Mouse (Mus musculus): Measurements from ENCODE around the gene Nup107. TPM values are rescaled to one million over a fixed set of nuclear protein-coding genes. Genes with fewer than 3 reads are reported as not detected.

The Nup107 gene
- total and polyA plus RNA-seq, 2 experiments from 2014 or later = 12.5 to 19.0 TPM

- no peak for ATAC-seq
- WGBS = 83% methylated on average over 5 of the region's 5 CpGs
Measured at GRCm38 (mm10) chr10:117728574-117728973, 63.9 kb downstream of the Nup107 start.

DNA sequence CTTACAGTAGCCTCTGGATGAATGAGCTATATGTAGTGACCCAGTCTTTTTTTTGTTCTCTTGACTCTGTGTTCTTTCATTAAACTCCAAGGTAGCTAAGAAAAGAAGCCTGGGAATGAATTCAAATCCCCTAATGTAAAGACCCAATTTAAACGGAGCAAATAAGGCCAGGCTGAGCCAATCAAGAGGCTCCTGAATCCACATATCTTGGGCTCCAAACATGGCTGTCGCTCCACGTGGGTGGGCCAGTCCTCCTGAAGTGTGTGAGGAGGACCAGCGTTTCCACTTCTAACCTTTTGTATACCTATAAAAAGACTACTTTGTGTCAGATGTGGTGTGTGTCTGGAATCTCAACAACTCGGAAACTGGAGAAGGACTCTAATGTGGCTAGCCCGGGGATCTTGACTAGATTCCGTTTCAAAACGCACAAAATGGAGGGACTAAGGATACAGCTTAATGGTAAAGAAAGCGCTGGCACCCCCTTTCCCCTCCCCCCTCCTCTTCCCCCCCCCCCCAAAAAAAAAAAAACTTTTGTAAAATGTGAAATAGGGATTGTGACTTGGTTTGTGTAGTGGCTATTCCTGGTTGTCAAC is 64.9 kb downstream of the Nup107 start:
- Histone ChIP-seq H3K9ac (replicated peaks; ENCODE audit: low read length) (no peak overlapping the region), H3K27me3 (ENCODE audit: insufficient read depth, low read length) (no peaks in the 10 kb centered on the region), H3K9me3 (ENCODE audit: low read length) (no peaks in the 10 kb centered on the region), H3K4me3 (ENCODE audit: low read length) (no peak overlapping the region), H3K36me3 (ENCODE audit: insufficient read depth, low read length) (no peaks in the 10 kb centered on the region), H3K4me2 (ENCODE audit: low read depth, low read length) (no peak overlapping the region), H3K4me1 (ENCODE audit: insufficient read depth, low read length) (no peaks in the 10 kb centered on the region), H3K27ac (no peak overlapping the region)
- no peak for ATAC-seq
- no peak for TF ChIP-seq CTCF (IDR thresholded peaks at IDR 0.05; ENCODE audit: low read depth)
- WGBS = 84% methylated on average over 9 of the region's 9 CpGs
- DNase-seq (ENCODE audit: low spot score) = no peak

More at GRCm38 (mm10) chr10:117728574-117728973, 63.9 kb downstream of the Nup107 start:
- no peaks in the 10 kb centered on the region for H3K4me1 ChIP-seq (ENCODE audit: insufficient read depth, low read length)
- no peak overlapping the region for H3K27ac ChIP-seq
- no peak overlapping the region for H3K4me2 ChIP-seq (ENCODE audit: low read depth, low read length)
- no peaks in the 10 kb centered on the region for H3K27me3 ChIP-seq (ENCODE audit: insufficient read depth, low read length)
- no peak for DNase-seq (ENCODE audit: low spot score)
- H3K9me3 ChIP-seq (ENCODE audit: low read length) = no peaks in the 10 kb centered on the region
- no peak overlapping the region for H3K4me3 ChIP-seq (ENCODE audit: low read length)
- H3K9ac ChIP-seq (replicated peaks; ENCODE audit: low read length) = no peak overlapping the region
- no peaks in the 10 kb centered on the region for H3K36me3 ChIP-seq (ENCODE audit: insufficient read depth, low read length)
- TF ChIP-seq CTCF (IDR thresholded peaks at IDR 0.05; ENCODE audit: low read depth) = no peak

DNA sequence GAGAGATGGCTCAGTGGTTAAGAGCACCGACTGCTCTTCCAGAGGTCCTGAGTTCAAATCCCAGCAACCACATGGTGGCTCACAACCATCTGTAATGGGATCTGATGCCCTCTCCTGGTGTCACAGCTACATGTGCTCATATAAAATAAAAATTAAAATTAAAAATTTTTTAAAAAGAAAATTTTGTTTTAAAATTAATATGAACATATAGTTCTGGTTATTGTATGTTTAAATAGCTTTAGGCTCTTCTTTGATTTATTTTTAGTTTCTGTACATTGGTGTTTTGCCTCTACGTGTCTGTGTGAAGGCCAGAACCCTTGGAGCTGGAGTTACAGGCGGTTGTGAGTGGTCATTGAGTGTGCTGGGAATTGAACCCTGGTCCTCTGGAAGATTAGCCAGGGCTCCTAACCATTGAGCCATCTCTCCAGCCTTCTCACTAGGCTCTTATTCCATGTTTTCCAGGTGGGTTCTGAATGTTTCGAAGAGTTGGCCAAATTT is 65.6 kb downstream of the Nup107 start:
- Histone ChIP-seq H3K36me3 (ENCODE audit: insufficient read depth, low read length) (no peaks in the 10 kb centered on the region), H3K9ac (replicated peaks; ENCODE audit: low read length) (no peak overlapping the region), H3K4me3 (ENCODE audit: low read length) (no peak overlapping the region), H3K4me2 (ENCODE audit: low read depth, low read length) (no peak overlapping the region), H3K9me3 (ENCODE audit: low read length) (no peaks in the 10 kb centered on the region), H3K27ac (no peak overlapping the region), H3K27me3 (ENCODE audit: insufficient read depth, low read length) (no peaks in the 10 kb centered on the region), H3K4me1 (ENCODE audit: insufficient read depth, low read length) (no peaks in the 10 kb centered on the region)
- no peak for TF ChIP-seq CTCF (IDR thresholded peaks at IDR 0.05; ENCODE audit: low read depth)
- ATAC-seq (no peak), DNase-seq (ENCODE audit: low spot score) (no peak)
- WGBS = 95% methylated on average over 4 of the region's 4 CpGs

GRCm38 (mm10) chr10:117726350-117726749 is 66.2 kb downstream of the Nup107 start:
- Histone ChIP-seq H3K4me3 (ENCODE audit: low read length) (no peak overlapping the region), H3K4me1 (ENCODE audit: insufficient read depth, low read length) (no peaks in the 10 kb centered on the region), H3K27ac (no peak overlapping the region), H3K36me3 (ENCODE audit: insufficient read depth, low read length) (no peaks in the 10 kb centered on the region), H3K4me2 (ENCODE audit: low read depth, low read length) (no peak overlapping the region), H3K9ac (replicated peaks; ENCODE audit: low read length) (no peak overlapping the region), H3K9me3 (ENCODE audit: low read length) (no peaks in the 10 kb centered on the region), H3K27me3 (ENCODE audit: insufficient read depth, low read length) (no peaks in the 10 kb centered on the region)
- 95% methylated on average over 4 of the region's 4 CpGs for WGBS
- no peak for TF ChIP-seq CTCF (IDR thresholded peaks at IDR 0.05; ENCODE audit: low read depth)
- ATAC-seq = no peak
- DNase-seq (ENCODE audit: low spot score) = no peak

GRCm38 (mm10) chr10:117725671-117726070 is 66.8 kb downstream of the Nup107 start:
- DNase-seq (ENCODE audit: low spot score) (no peak), ATAC-seq (no peak)
- no peak for TF ChIP-seq CTCF (IDR thresholded peaks at IDR 0.05; ENCODE audit: low read depth)
- no peaks in the 10 kb centered on the region for H3K4me1 ChIP-seq (ENCODE audit: insufficient read depth, low read length)
- WGBS = 80% methylated on average over 7 of the region's 7 CpGs
- no peak overlapping the region for H3K4me2 ChIP-seq (ENCODE audit: low read depth, low read length)
- no peaks in the 10 kb centered on the region for H3K36me3 ChIP-seq (ENCODE audit: insufficient read depth, low read length)
- H3K27ac ChIP-seq = no peak overlapping the region
- H3K27me3 ChIP-seq (ENCODE audit: insufficient read depth, low read length) = no peaks in the 10 kb centered on the region
- no peak overlapping the region for H3K9ac ChIP-seq (replicated peaks; ENCODE audit: low read length)
- H3K4me3 ChIP-seq (ENCODE audit: low read length) = no peak overlapping the region
- no peaks in the 10 kb centered on the region for H3K9me3 ChIP-seq (ENCODE audit: low read length)

DNA sequence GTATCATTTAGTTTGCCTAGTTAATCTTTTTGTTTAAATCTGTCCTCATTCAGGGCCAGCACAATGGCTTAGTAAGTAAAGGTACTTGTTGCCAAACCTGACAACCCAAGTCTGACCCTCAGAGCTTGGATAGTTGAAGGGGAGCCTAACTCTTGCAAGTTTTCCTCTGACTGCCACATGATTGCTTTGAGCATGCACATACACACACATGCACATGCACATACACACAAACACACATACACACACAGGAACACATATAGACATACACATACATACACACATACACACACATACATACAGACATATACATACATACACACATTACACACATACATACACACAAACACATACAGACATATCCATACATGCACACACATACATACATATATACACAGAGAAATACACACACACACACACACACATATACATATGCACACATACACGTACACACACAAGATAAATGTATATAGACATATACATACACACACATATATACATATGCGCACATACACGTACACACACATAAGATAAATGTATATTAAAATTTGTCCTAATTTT is 67.6 kb downstream of the Nup107 start:
- no peak for TF ChIP-seq CTCF (IDR thresholded peaks at IDR 0.05; ENCODE audit: low read depth)
- Histone ChIP-seq H3K27ac (no peak overlapping the region), H3K4me2 (ENCODE audit: low read depth, low read length) (no peak overlapping the region), H3K27me3 (ENCODE audit: insufficient read depth, low read length) (no peaks in the 10 kb centered on the region), H3K9ac (replicated peaks; ENCODE audit: low read length) (no peak overlapping the region), H3K36me3 (ENCODE audit: insufficient read depth, low read length) (no peaks in the 10 kb centered on the region), H3K4me3 (ENCODE audit: low read length) (no peak overlapping the region), H3K9me3 (ENCODE audit: low read length) (no peaks in the 10 kb centered on the region), H3K4me1 (ENCODE audit: insufficient read depth, low read length) (no peaks in the 10 kb centered on the region)
- ATAC-seq (no peak), DNase-seq (ENCODE audit: low spot score) (no peak)
- 95% methylated on average over 3 of the region's 3 CpGs for WGBS

GRCm38 (mm10) chr10:117724136-117724718 is 68.3 kb downstream of the Nup107 start:
- TF ChIP-seq CTCF (IDR thresholded peaks at IDR 0.05; ENCODE audit: low read depth) = no peak
- no peak overlapping the region for H3K9ac ChIP-seq (replicated peaks; ENCODE audit: low read length)
- no peak overlapping the region for H3K27ac ChIP-seq
- H3K27me3 ChIP-seq (ENCODE audit: insufficient read depth, low read length) = no peaks in the 10 kb centered on the region
- DNase-seq (ENCODE audit: low spot score) (no peak), ATAC-seq (no peak)
- no peaks in the 10 kb centered on the region for H3K4me1 ChIP-seq (ENCODE audit: insufficient read depth, low read length)
- 83% methylated on average over 5 of the region's 5 CpGs for WGBS
- no peaks in the 10 kb centered on the region for H3K9me3 ChIP-seq (ENCODE audit: low read length)
- H3K36me3 ChIP-seq (ENCODE audit: insufficient read depth, low read length) = no peaks in the 10 kb centered on the region
- H3K4me2 ChIP-seq (ENCODE audit: low read depth, low read length) = no peak overlapping the region
- H3K4me3 ChIP-seq (ENCODE audit: low read length) = no peak overlapping the region
